Mouse (Mus musculus): ENCODE results near the gene Iqcf3. TPM values are rescaled to one million over a fixed set of nuclear protein-coding genes. Genes with fewer than 3 reads are reported as not detected.

The Iqcf3 gene
- polyA plus RNA-seq, 1 experiment from 2014 or later, result not detected

DNA sequence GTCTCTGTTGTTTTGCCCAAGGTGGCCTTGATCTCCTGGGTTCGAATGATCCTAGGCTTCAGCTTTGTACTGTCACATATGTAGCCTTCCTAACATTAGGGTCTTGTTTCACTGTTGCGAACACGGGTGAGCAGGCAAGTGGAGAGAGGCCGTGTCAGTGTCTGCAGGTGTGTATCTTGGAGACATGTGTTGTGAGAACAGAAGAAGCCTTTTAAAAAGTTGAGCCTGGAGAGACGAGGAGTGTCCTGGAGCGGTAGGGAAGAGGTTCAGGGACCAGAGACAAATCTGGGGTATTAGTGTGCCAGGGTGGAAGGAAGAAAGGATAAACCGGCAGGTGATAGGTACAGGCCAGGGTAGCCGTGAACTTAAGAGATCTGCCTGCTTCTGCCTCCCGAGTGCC lies 83.3 kb downstream of the Iqcf3 start:
- H3K9ac ChIP-seq (ENCODE audit: low read length), result peak overlapping the region; percentile 69
- DNase-seq (ENCODE audit: low spot score) (no peak), ATAC-seq (replicated peaks; ENCODE audit: low FRiP score, low TSS enrichment, low read depth) (no peak)
- H3K4me2 ChIP-seq (ENCODE audit: low read length), result peak overlapping the region; percentile 96
- H3K27me3 ChIP-seq (replicated peaks; ENCODE audit: control insufficient read depth, insufficient read depth, low read length), result no peaks in the 10 kb centered on the region
- peaks cover 15% of the 10 kb centered on the region for H3K4me1 ChIP-seq (replicated peaks; ENCODE audit: control insufficient read depth, insufficient read depth, low read length)
- H3K9me3 ChIP-seq (ENCODE audit: control insufficient read depth, low read length), result no peaks in the 10 kb centered on the region
- H3K27ac ChIP-seq (ENCODE audit: low read depth), result no peak overlapping the region
- H3K36me3 ChIP-seq (ENCODE audit: control insufficient read depth, insufficient read depth, low read length), result peaks cover 22% of the 10 kb centered on the region
- peak overlapping the region; percentile 85 for H3K4me3 ChIP-seq (ENCODE audit: low read depth, low read length)
- WGBS, result 81% methylated on average over 9 of the region's 9 CpGs

DNA sequence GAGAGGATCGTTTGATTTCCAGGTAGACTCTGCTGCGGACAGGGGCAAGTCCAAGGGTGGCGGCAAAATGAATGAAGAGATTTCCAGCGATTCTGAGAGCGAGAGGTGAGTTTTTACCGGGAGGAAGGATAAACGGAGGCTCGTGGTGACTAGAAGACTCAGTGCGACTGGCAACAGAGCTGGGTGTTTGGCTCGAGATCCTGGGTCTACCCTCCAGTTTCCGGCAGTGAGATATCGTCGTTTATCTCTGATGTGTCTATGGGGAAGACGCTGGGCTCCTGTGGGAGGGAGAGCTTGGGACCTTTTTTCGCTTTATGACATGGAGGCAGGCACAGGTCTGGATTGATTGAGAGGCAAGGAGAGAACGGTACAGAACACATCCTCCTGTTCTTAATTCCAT lies 83.8 kb downstream of the Iqcf3 start:
- no peak overlapping the region for H3K27ac ChIP-seq (ENCODE audit: low read depth)
- WGBS, result 2% methylated on average over 16 of the region's 16 CpGs
- no peak for ATAC-seq (replicated peaks; ENCODE audit: low FRiP score, low TSS enrichment, low read depth)

DNA sequence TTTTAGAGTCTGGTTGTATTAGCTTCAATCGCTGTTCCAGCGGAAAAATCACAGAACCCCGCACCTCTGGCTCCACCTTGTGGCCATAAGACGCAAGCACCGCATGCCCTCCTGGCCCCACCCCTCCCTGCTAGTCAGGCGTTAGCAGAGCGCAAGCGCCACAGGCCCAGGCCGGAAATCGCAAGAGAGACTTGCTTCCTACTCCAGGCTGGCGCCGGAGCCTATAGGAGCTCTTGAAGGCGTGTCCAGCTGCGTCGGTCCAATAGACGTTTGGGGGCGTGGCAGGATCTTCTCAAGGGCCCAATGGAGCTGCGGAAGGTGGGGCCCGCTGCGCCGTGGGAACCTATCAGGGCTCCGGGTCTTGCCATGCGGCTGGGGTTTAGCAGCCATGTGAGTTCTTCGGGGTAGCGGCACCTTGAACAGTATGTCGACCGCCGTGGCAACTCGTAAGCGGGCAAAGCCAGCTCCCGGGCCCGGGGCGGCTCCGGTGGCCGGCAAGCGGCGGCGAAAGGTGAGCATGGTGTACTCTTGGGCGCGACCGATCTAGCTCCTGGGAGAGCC lies 84.4 kb downstream of the Iqcf3 start, which contains the start of gene Parp3:
TSS of gene Parp3 (minus strand) at position 26 of the 561 bp plus-strand sequence.
- Histone ChIP-seq H3K4me3 (ENCODE audit: low read depth, low read length) (peak within 1 kb of the TSS; percentile 85), H3K36me3 (ENCODE audit: control insufficient read depth, insufficient read depth, low read length) (peaks cover 17% of the 10 kb centered on the region), H3K9ac (ENCODE audit: low read length) (peak within 1 kb of the TSS; percentile 69), H3K27ac (ENCODE audit: low read depth) (no peak within 1 kb of the TSS), H3K4me2 (ENCODE audit: low read length) (peak within 1 kb of the TSS; percentile 96), H3K27me3 (replicated peaks; ENCODE audit: control insufficient read depth, insufficient read depth, low read length) (no peaks in the 10 kb centered on the region), H3K4me1 (replicated peaks; ENCODE audit: control insufficient read depth, insufficient read depth, low read length) (peaks cover 20% of the 10 kb centered on the region), H3K9me3 (ENCODE audit: control insufficient read depth, low read length) (no peaks in the 10 kb centered on the region)
- DNase-seq (ENCODE audit: low spot score) (peak; percentile 97), ATAC-seq (replicated peaks; ENCODE audit: low FRiP score, low TSS enrichment, low read depth) (peak; percentile 98)
- under 1% methylated on average over 41 of the region's 41 CpGs for WGBS

More for the DNA sequence above, 83.8 kb downstream of the Iqcf3 start:
- DNase-seq (ENCODE audit: low spot score), result no peak
- Histone ChIP-seq H3K36me3 (ENCODE audit: control insufficient read depth, insufficient read depth, low read length) (peaks cover 18% of the 10 kb centered on the region), H3K4me3 (ENCODE audit: low read depth, low read length) (peak overlapping the region; percentile 85), H3K27me3 (replicated peaks; ENCODE audit: control insufficient read depth, insufficient read depth, low read length) (no peaks in the 10 kb centered on the region), H3K9ac (ENCODE audit: low read length) (peak overlapping the region; percentile 69), H3K9me3 (ENCODE audit: control insufficient read depth, low read length) (no peaks in the 10 kb centered on the region), H3K4me1 (replicated peaks; ENCODE audit: control insufficient read depth, insufficient read depth, low read length) (peaks cover 15% of the 10 kb centered on the region), H3K4me2 (ENCODE audit: low read length) (peak overlapping the region; percentile 96)

DNA sequence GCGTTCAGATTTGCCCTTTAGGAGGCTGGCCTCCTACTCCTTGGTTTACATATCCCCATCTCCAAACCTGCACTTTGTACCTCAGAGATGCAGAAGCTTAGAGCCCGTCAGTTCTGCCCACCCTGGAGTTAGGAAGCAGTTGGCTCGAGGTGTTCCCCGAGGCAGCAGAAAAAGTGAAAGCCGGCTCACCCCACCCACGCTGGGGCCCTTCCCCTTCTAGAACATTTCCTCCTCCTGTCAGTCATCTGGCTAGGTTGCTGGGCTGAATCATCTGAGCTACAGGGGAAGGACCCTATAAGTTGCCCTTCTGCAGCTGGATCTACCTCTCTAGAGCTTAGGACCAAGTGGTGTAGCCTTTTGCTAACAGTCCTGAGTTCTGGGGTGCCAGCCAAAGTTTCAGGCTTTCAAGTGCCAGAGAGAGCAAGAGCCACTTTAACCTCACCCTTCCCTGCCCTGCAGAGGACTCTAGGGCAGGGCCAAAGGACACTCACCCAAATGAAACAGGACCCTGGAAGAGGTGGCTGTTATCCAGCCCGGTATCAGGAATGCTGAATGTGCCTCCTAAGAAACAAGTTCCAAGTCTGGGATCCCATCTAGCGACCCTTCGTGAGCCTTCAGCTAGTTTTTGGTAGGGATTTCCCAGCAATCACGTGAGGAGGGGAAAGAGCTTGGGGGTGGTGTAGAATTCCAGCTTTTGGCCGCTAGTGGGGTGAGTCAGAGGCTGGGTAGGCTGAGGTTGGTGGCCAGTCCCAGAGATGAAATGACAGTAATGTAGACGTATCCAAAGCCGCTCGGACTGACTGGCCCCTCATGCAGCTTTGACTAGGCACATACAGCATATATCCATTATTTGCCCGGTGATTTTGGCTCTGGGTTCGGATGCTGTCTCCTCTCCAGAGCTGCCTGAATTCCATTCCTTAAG lies 85.2 kb downstream of the Iqcf3 start:
- Histone ChIP-seq H3K27ac (ENCODE audit: low read depth) (no peak overlapping the region), H3K4me1 (replicated peaks; ENCODE audit: control insufficient read depth, insufficient read depth, low read length) (peaks cover 25% of the 10 kb centered on the region), H3K36me3 (ENCODE audit: control insufficient read depth, insufficient read depth, low read length) (peaks cover 14% of the 10 kb centered on the region), H3K4me3 (ENCODE audit: low read depth, low read length) (no peak overlapping the region), H3K9me3 (ENCODE audit: control insufficient read depth, low read length) (no peaks in the 10 kb centered on the region), H3K9ac (ENCODE audit: low read length) (no peak overlapping the region), H3K27me3 (replicated peaks; ENCODE audit: control insufficient read depth, insufficient read depth, low read length) (no peaks in the 10 kb centered on the region), H3K4me2 (ENCODE audit: low read length) (peak overlapping the region; percentile 33)
- peak; percentile 47; the same call in 1 of the 2 replicates for ATAC-seq (replicated peaks; ENCODE audit: low FRiP score, low TSS enrichment, low read depth)
- DNase-seq (ENCODE audit: low spot score), result no peak
- 27% methylated on average over 16 of the region's 16 CpGs for WGBS

DNA sequence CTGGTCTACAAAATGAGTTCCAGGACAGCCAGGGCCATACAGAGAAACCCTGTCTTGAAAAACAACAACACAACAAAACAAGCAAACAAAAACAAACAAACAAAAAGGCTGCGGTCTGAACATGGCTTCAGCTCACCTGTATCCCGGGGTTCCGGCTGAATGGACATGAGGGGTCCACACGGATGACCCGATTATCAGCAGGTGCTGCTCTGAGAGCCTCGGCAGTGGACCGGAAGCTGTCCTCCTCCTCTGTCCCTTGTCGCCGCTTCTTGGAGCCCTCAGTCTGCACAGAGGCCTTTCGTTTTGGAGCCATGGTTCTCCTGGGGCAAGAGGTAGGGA lies 85.8 kb downstream of the Iqcf3 start, which contains the start of gene Rrp9:
TSS of gene Rrp9 (plus strand) at position 301 of the 339 bp plus-strand sequence.
- H3K4me2 ChIP-seq (ENCODE audit: low read length), result peak within 1 kb of the TSS; percentile 33
- H3K36me3 ChIP-seq (ENCODE audit: control insufficient read depth, insufficient read depth, low read length), result peaks cover 9% of the 10 kb centered on the region; the same call in 1 of the 2 replicates
- no peak for ATAC-seq (replicated peaks; ENCODE audit: low FRiP score, low TSS enrichment, low read depth)
- no peak within 1 kb of the TSS for H3K4me3 ChIP-seq (ENCODE audit: low read depth, low read length)
- no peak within 1 kb of the TSS for H3K9ac ChIP-seq (ENCODE audit: low read length)
- no peak for DNase-seq (ENCODE audit: low spot score)
- no peaks in the 10 kb centered on the region for H3K9me3 ChIP-seq (ENCODE audit: control insufficient read depth, low read length)
- no peaks in the 10 kb centered on the region for H3K27me3 ChIP-seq (replicated peaks; ENCODE audit: control insufficient read depth, insufficient read depth, low read length)
- WGBS, result 90% methylated on average over 10 of the region's 10 CpGs
- H3K4me1 ChIP-seq (replicated peaks; ENCODE audit: control insufficient read depth, insufficient read depth, low read length), result peaks cover 25% of the 10 kb centered on the region
- no peak within 1 kb of the TSS for H3K27ac ChIP-seq (ENCODE audit: low read depth)

DNA sequence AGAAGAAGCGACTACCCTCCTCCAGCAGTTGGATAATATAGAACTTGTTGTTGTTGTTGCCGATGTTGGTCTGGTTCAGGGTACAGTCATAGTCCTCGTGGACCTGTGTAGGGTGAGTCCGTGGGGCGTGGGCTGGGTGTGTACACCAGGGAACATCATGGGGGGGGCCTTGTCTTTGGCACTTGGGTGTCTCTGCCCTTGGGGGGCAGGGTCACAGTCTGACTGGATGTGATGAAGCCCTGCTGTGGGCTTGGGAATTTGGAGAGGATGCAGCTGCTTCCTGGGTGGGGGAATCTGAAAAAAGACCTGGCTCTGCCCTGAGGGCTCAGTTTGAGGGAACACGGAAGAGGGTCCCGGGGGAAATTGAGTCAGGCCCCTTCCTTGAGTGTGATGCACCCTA lies 86.4 kb downstream of the Iqcf3 start:
- Histone ChIP-seq H3K9ac (ENCODE audit: low read length) (no peak overlapping the region), H3K27me3 (replicated peaks; ENCODE audit: control insufficient read depth, insufficient read depth, low read length) (no peaks in the 10 kb centered on the region), H3K27ac (ENCODE audit: low read depth) (no peak overlapping the region), H3K4me3 (ENCODE audit: low read depth, low read length) (no peak overlapping the region), H3K9me3 (ENCODE audit: control insufficient read depth, low read length) (no peaks in the 10 kb centered on the region), H3K4me2 (ENCODE audit: low read length) (no peak overlapping the region), H3K4me1 (replicated peaks; ENCODE audit: control insufficient read depth, insufficient read depth, low read length) (peaks cover 25% of the 10 kb centered on the region), H3K36me3 (ENCODE audit: control insufficient read depth, insufficient read depth, low read length) (peaks cover 5% of the 10 kb centered on the region; the same call in 1 of the 2 replicates)
- ATAC-seq (replicated peaks; ENCODE audit: low FRiP score, low TSS enrichment, low read depth) (no peak), DNase-seq (ENCODE audit: low spot score) (no peak)
- 71% methylated on average over 7 of the region's 7 CpGs for WGBS

DNA sequence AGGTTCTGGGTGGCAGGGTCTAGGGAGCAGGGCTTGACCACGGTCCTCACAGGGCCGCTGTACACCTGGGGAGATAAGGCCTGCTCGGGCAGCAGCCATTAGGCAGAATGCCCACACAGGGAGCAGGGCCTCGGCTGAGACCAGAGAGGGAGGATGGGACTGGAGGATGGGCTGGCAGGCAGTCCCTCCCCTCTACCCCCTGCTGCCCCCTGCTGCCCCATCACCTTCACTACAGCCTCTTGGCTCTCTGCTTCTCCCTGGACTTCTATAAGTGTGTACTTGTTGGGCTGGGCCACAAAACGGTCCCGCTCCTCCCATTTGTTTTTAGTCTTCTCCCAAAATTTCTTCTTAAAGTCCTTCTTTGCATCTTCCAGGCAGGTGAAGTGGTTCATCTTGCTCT lies 87.0 kb downstream of the Iqcf3 start:
- ATAC-seq (replicated peaks; ENCODE audit: low FRiP score, low TSS enrichment, low read depth) (no peak), DNase-seq (ENCODE audit: low spot score) (peak; percentile 75)
- H3K4me2 ChIP-seq (ENCODE audit: low read length), result no peak overlapping the region
- no peaks in the 10 kb centered on the region for H3K9me3 ChIP-seq (ENCODE audit: control insufficient read depth, low read length)
- peaks cover 3% of the 10 kb centered on the region; the same call in 1 of the 2 replicates for H3K36me3 ChIP-seq (ENCODE audit: control insufficient read depth, insufficient read depth, low read length)
- no peak overlapping the region for H3K4me3 ChIP-seq (ENCODE audit: low read depth, low read length)
- 9% methylated on average over 6 of the region's 6 CpGs for WGBS
- peak overlapping the region; percentile 31; the same call in 1 of the 2 replicates for H3K9ac ChIP-seq (ENCODE audit: low read length)
- H3K27ac ChIP-seq (ENCODE audit: low read depth), result no peak overlapping the region
- peaks cover 25% of the 10 kb centered on the region for H3K4me1 ChIP-seq (replicated peaks; ENCODE audit: control insufficient read depth, insufficient read depth, low read length)
- H3K27me3 ChIP-seq (replicated peaks; ENCODE audit: control insufficient read depth, insufficient read depth, low read length), result no peaks in the 10 kb centered on the region

DNA sequence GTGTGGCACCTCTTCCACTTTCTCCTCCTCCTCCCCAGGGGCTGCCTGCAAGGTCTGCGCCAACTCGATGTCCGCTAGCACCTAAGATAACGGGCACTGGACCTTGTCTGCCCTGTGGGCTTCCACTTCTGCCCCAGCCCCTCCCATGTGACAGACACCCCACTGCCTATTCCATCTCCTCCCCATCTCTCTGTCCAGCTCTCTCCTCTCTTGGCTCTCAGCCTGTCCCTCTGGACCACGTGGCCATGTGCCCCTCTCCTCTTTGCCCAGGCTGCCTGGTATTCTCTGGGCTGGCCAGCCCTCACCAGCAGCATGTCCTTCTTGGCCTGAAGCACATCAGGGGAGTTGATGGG lies 87.7 kb downstream of the Iqcf3 start:
- H3K4me2 ChIP-seq (ENCODE audit: low read length), result no peak overlapping the region
- no peaks in the 10 kb centered on the region for H3K9me3 ChIP-seq (ENCODE audit: control insufficient read depth, low read length)
- H3K36me3 ChIP-seq (ENCODE audit: control insufficient read depth, insufficient read depth, low read length), result no peaks in the 10 kb centered on the region
- peaks cover 25% of the 10 kb centered on the region for H3K4me1 ChIP-seq (replicated peaks; ENCODE audit: control insufficient read depth, insufficient read depth, low read length)
- no peak overlapping the region for H3K4me3 ChIP-seq (ENCODE audit: low read depth, low read length)
- 74% methylated on average over 5 of the region's 5 CpGs for WGBS
- H3K9ac ChIP-seq (ENCODE audit: low read length), result no peak overlapping the region
- ATAC-seq (replicated peaks; ENCODE audit: low FRiP score, low TSS enrichment, low read depth) (no peak), DNase-seq (ENCODE audit: low spot score) (no peak)
- no peaks in the 10 kb centered on the region for H3K27me3 ChIP-seq (replicated peaks; ENCODE audit: control insufficient read depth, insufficient read depth, low read length)
- H3K27ac ChIP-seq (ENCODE audit: low read depth), result no peak overlapping the region
